Mouse (Mus musculus) layer of hippocampus, postnatal 36 days (tissue): ENCODE measurements at regions not wholly inside any gene's neighbourhood (a gene's known extent, or its start where the extent isn't known, plus 50 kb on each side); places are given as distances from the start of the nearest gene placed in this dataset.

Experiments used
- DNase-seq, 2 experiments: peaks; one replicate each; pipeline ENCODE4 v3.0.0; 2022

DNA sequence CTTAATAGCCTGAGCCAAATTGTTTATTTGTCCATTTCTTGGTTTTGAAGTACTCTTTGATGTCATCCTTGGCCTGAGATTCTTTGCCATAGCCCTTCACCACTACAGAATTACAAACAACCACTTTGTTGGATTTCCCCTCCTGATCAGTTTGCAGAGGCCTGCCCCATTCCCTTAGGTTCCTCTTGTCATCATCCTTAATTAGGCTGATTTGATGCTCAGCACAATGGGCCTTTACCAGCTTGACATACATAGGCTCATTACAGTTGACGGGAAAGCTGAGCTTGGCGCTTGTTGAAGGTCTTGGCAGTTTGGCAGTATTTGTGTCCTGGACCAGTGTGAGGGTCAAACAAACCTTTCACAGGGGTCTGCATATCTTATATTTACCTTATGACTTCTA, 143.2 kb upstream of the Krr1 start:
- no peak for DNase-seq

DNA sequence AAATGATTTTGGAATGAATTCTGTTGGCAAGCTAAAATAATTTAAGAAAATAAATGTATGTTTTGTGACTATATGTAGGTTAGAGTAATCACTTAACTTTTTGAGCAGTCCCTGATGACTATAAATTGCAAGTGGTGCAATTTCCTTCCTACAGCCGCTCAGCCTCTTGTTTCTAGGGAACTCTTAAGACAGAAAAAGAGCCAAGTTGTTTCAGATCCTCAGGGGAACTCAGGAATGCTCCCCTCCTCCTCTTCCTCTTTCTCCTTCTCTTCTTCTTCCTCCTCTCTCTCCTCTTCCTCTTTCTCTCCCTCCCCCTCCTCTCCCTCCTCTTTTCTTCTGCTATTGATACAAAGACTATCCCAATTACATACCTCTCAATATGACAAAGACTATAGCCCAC, 141.4 kb upstream of the Krr1 start:
- no peak for DNase-seq

DNA sequence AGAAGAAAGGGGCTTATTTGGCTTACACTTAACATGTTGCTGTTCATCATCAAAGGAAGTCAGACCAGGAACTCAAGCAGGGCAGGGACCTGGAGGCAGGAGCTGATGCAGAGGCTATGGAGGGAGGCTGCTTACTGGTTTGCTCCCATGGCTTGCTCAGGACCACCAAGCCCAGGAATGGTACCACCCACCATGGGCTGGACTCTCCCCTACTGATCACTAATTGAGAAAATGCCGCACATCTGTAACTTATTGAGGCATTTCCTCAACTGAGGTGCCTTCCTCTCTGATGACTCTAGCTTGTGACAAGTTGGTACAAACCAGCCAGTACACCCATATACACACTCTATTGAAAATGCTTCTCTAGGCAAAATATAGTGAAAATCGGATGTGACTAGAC, 138.9 kb upstream of the Krr1 start:
- DNase-seq, result no peak

DNA sequence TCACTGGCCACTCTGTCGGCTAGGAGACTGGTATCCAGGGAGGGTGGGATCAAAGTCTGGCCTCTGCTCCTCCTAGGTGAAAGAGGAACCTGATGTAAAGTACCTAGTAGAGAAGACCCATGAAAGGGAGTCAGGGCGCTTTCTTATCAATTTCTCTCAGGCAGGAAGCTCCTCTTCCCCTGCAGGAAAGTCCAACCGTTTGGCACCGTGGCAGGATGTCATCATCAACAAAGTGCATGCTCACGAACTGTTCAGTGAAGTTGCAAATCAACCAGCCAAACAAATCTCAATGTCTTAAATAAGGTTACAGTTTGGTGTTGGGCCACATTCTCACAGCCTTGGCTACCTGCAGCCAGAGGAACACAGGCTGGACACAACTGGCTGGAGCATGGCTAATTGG, 138.2 kb upstream of the Krr1 start:
- DNase-seq, result no peak

DNA sequence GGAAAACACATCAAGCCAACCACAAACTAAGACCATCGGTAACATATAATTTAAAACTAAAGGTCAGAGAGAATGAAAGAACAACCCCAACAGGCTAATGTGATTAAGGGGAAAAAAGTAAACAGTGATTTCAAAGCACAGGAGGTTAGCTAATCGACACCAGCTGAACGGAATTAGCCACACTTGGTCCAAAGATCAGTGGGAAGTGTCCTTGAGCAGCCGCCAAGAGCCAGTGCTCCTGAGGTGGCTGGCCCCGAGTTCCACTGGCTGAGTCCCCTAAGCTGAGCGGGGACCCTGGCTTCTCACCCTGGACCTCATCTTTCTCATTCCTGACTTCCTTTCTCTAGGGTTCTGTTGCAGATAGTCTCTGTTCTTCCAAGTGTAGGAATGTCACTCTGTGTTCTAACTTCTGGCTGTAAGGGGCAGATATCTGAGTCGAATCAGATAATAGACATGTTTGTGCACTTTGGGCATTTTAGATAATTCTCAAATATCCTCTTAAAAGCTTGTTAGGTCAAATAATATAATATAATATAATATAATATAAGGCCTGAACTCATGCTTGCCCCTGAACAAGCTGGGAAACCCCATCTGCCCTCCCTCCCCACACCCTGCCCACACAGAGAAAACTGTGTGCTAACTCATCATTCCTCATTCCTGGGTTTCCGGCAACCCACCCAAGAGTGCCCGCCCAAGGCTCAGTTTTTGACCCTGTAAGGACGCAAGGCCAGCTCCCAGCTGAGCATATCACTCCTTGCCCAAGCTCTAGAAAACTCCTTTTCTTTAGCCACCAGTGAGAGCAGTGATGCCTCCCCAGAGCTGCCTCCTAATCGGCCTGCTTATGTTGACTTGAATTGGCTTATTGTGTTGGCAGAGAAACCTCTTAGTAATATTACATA, 137.3 kb upstream of the Krr1 start:
- DNase-seq, result no peak

DNA sequence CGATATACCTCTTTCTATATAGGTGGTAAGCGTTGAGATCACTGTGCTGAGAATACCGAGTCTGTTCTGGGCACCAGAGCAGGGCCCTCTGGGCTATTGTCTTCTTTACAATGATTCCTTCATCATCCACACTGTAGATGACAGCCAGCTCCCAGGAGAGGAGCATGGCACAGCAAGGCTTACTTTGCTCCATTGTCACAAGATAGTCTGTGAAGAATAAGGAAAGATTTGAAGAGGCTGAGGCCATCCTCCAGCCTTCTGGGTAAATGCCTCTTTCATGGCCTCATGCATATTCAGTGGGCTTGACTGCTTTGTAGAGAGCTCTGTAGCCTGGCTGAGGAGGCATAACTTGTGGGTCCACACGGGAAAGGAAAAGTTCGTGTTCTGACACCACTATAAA, 136.3 kb upstream of the Krr1 start:
- no peak for DNase-seq

DNA sequence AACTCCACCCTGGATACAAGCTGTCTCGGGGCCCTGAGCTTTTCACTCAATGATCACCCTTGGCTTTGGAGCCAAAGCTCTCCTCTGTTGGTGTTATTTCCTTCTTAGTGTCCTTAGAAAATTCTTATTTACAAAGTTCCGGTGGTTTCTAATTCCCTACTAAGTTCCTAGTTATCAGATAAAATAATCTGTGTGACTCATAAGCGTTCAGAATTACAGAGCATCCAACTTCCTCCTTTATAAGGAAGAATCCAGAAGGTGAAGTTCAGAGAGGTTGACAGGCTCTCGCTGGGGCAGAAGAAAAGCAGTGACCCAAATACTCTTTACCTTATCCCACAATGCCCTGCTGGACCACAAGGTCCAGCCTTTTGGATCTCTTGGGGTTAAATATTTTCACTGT, 135.7 kb upstream of the Krr1 start:
- no peak for DNase-seq

DNA sequence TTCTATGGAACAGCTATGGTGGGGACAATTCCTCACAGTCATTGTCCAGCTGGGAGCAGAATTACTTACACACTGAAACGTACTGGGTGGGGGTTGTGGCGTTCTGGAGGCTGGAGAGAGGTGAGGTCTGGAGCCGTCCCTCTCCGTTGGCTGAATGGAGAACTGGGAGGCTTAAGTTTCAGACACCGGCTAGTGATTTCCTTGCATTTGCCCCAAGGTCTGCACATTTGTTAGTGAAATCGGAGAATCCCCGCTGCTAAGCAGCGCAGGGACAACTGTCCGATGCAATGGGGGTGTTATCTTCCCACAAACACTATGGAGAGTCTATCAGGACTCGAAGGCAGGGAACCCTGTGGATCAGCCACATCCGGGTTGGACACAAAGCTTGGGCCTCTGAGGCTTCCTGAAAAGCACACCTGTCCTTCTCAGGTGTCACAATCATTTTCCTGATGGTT, 130.1 kb upstream of the Krr1 start:
- no peak for DNase-seq

DNA sequence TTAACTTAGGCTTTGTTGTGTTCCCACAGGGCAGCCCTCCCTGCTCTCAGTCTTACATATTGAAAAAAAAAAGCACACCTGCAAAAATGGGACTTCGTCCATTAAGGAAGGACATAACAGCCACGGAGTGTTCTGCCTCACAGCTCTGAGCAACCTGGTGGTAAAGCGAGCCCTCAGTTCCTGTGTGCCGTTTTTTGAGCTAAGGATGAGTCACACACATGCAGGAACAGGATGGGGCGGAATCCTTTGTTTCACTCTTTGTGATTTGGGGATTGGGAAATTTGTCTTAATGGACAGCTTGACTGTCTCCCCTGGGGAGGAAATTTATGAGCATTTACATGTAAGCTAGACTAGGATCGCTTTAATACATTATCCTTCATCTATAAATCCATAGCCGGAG, 129.6 kb upstream of the Krr1 start:
- DNase-seq, result no peak

DNA sequence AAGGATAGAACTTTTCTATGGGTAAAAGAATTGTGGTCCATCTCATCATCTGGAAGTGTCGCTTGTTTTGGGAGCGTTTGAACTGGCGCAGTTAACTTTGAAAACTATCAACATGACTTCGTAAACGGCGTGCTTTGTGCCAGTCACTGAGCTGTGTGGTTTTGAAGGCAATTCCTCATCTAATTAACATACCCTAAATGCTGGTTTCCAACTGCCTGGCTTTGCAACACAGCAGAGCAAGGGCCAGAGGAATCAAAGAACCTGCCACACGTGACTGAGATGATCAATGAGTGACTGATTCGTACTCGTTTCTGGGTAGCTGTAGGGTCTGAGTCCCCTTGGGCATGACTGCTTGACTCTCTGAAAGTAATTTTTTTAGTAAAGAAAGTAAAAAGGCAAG, 129.2 kb upstream of the Krr1 start:
- no peak for DNase-seq

DNA sequence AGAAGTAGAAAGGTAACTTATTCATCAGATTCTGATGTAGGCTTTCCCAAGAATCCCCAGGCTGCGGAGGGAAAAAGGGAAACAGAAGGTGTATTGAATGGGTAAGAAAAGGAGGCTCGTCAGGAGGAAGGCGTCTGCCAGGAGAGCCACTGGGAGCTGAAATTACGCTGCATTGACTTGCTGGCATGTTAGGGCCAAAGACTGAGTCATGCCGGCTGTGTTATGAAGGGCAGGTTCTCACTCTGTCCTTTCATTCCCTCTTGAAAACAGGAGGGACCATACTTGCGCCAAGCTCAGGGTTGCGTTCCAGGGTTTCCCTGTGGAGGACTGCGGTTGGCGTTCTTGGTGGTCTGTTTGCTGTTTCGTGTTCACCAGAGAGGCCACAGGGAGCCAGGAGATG, 128.3 kb upstream of the Krr1 start:
- no peak for DNase-seq

DNA sequence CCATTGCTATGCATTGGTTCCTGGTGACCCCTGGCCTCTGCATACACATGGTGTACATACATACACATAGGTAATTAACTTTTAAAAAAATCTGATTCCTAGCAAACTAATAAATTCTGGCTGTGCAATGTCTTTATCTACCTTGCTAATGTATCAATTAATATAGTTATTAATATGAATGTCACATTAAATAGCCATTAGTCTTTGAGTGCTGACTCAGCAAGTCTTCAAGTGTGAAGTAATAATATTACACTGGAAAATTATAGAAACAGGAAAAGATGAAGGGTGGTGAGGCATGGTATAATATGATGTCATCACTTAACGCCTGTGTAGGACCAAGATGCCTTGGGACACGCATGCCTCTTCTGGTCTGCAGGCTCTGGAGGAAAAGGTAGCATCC, 126.5 kb upstream of the Krr1 start:
- no peak for DNase-seq

DNA sequence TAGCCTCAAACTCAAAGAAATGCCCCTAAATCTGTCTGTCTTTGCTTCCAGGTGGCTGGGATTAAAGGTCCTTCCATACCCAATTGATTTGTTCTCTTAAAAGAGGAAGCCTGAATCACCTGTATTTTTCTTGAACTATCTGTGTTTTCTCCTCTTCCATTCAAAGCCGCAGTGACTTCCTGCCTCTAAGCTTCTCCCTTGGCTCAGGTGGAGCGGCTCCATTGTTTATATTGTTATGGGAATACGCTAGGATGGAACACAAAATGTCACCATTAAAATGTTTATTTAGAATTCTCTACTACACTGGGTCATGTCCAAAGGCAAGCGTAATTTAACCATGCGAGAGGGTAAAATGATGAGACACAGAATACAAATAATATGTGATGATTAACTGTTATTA, 118.2 kb upstream of the Krr1 start:
- no peak for DNase-seq

DNA sequence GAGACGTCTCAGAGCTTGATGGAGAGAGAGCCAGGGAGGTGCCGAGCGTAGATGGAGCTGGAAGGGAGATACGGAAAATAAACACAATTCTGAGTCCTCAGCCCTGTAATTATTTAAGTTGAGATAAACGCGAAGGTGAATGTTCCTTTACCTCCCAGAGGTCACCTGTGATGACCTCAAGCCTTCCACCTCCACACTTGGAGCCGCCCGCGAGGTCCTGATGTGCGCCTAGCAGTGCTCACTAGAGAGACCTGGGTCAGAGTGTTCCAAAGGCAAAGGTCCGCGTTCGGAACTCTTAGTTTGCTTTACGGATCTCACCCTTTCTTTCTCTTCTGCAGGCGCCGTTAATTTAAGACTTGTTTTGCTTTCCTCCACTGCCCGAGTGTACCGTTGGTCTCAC, 117.0 kb upstream of the Krr1 start:
- DNase-seq, result no peak

DNA sequence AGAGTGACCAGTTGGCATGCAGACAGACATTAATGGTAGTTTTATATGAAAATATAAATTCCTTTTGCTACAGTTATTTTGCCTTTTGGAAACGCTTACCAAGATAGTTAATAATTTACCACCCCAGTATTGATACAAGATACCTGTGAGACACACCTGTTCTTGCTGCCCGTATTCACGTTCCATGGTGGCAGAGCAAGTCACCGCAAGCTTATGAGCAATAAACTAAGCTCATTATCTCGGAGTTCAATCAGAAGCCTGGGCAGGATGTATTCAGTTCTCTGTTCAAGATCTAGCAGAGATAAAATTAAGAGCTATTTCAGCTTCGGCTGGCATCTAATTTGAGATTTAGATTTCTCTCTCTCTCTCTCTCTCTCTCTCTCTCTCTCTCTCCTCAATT, 114.1 kb upstream of the Krr1 start:
- no peak for DNase-seq

DNA sequence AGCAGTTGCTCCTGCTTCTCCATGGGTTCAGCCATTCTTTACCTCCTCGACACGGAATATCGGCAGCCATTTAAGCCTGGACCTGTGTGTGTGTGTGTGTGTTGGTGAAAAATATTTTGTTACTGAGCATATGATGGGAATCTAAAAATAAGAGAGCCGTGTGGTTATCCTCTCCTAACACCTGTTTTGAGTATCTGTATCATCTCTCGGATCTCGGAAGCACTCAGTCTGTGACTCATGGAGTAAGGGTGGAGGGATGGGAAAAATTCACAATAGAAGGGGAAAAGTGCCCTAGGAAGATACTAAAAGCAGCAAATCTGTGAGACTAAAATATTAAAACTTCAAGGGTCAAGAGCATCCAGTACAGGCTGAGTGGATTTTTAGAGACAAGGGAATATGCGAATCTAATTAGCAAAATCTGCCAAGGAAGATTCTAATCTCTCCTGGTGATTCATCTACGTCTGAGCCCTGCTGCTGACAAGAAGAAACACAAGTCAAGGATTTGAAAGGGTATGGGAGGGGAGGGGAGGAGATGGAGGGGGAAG, 107.1 kb upstream of the Krr1 start:
- no peak for DNase-seq

DNA sequence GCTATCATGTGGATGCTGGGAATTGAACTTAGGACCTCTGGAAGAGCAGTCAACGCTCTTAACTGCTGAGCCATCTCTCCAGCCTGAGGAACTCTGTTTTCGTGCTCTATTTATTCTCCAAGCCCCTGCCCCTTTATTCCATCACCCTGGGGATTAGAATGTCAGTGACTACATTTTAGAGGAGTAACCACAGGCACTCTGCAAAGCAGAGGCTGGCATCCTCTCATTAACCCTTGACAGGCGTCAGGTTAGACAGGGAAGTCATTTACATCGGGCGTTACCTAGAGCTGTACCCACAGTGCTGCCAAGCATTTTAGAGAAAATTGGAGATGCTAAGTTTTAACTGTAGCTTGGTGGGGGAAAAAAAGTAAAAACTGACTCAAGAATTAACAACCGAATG, 105.4 kb upstream of the Krr1 start:
- DNase-seq, result no peak

DNA sequence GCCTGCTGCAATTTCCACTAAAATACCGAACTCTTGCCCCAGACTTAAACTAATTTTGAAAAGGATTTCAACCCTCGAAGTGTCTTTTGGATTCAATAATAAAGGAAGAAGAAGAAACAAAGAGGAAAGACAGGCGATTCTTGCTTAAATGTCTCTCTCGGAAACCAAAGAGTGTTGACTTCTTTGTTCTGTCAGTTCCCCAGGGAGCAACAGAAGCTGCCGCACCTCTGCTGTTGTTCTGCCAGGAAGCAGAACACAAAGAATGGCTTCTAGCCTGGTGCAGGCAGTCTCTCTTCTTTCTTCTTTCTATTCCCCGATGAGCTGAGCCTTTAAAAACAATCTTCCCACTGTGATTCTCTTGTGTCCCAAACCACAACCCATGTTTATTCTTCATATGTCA, 104.9 kb upstream of the Krr1 start:
- no peak for DNase-seq

DNA sequence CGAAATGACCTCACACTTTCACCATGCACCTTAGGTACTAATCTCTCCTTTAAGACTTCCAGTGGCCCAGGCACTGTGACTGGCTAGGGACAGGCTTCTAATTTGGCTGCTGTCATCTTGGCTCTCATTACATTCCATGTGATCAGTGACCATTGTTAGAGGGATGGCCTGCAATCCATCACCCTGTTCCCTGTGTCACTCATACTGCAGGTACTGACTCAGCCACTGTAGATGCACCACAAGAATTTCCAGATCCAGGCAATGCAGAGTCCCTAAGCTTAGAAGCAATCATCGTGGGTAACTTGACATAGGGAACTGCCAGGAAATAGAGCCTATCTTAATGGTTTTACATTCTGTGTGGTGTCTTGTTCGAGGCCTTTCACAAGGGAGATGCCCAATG, 92.1 kb upstream of the Krr1 start:
- no peak for DNase-seq

DNA sequence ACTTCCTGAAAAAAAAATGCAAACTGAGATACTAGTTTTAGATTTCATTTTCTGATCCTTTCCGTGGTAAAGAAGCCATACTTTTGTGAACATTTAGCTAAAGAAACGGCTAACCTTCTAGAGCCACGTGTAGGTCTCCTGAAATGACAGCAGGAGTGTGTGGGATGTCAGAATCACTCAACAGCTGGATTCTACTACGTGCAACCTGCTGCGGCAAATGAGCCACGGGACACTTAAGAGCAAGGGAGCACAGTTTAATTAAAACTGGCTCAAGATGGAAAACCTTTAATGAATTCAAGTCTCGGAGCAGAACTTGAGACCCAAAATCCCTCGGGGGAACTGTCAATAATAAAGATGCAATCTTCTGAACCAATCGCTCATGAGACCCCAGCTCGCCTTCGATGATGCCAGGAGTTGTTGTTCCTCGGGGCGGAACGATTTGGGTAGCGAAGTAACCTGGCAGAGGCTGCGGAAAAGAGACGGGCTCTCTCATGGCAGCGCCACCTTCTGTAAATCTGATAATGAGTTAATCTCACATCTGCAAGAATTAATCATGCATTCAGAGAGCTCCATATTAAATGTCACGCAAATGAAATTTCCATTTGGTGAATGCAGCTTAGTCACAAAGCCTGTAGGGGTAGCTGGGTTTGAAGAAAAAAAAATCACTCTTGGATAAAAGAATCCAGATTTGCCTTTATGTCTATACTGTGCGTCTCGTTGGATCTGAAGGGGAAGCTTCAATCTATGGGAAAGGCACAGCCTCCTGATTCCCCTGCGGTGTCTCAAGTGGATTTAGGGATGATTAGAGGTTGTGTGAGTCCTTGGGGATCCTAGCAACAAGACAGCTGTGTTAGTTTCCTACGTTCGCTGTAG, 90.9 kb upstream of the Krr1 start:
- peak in 1 of 2 experiments; percentile 31 for DNase-seq

DNA sequence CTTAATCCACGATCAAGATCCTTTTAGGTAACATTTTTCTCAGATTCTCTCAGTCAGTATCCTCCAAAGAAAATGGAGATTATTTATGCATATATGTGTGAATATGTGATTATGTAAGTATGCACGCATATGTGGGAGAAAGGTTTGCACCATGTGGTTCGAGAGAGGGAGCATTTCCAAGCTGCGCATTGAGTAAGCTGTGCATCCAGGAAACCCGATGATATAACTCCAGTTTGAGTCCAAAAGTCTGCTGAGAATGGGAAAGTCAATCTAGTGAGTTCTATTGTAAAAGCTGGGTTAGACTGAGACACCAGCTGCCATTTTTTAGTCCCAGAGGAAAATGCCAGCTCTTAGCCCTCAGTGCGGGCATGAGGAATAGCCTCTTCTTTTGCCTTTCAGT, 89.9 kb upstream of the Krr1 start:
- DNase-seq, result no peak

DNA sequence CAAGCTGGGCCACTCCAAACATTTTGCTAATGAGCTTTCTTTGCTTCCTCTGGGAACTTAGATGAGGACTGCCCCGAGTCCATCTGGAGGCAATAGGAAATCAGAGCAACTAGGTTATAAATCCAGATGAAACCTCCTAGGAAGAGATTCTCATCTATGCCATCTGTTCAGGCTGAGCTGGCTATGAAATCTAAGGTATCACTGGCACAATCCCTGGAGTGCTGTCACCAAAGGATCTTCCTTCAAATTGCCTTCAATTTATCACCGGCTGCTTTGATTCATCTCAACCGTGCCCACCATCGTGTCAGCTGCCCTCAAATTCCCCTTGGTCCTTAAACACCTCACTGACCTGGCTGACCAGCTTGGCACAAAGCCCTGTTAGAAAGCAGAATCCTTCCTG, 87.8 kb upstream of the Krr1 start:
- DNase-seq, result no peak

DNA sequence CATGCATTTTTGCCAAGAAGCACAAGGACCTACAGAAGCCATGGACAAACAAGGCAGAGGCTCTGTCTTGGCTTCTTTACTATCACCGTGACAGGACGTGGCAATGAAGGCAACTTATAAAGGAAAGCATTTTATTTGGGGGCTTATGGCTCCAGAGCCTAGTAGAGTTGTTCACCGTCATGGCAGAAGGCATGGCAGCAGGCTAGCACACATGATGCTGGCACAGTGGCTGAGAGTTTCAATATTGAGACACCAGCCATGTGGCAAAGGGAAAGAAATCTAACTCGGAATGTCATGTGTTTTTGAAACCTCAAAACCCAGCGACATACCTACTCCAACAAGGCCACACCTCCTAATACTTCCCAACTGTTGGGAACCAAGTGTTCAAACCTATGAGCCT, 83.4 kb upstream of the Krr1 start:
- peak in 1 of 2 experiments; percentile 23 for DNase-seq

DNA sequence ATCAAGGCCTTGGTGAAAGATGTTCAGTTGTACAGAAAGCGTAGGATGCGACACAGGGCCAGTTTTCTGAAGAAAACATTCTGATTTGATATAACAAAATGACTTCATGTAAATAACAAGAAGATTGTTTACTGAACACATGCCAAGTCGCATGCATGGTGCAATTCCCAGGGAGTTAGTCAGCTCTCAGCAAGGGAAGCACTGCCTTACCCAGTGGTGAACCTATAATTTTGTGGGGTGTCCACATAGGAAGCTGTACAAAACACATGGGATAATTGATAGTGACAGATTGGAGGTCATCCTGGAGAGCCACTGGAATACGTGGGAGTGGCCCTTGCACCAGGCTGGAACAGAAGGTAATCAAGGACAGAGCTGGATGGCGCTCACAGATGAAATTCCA, 79.0 kb upstream of the Krr1 start:
- DNase-seq, result no peak
